12 mouse cellular contexts compared by ENCODE assay signal in genomic region chr3:27736180-27736579, GRCm38 (mm10). TPM values are rescaled to one million over a fixed set of nuclear protein-coding genes. Genes with fewer than 3 reads are reported as not detected.
DNase-seq lines count a peak whose midpoint lies in the region; ATAC-seq lines count a peak whose summit lies in the region.
"Had no signal": no experiment of that assay in that cellular context is flagged by ENCODE, and none has a peak within 500 bp of the region (broad histone marks: within the 10 kb centered on the region; RNA-seq: fewer than 3 reads in every experiment).

No protein-coding gene starts in this region.

- peak overlapping the region; percentile 44 for H3K4me2 ChIP-seq in heart, embryonic 12.5 days

- H3K27me3 ChIP-seq in heart, embryonic 12.5 days (replicated peaks), result no peaks in the 10 kb centered on the region
- no peaks in the 10 kb centered on the region for H3K27me3 ChIP-seq in limb, embryonic 10.5 days (ENCODE audit: low read depth, poor library complexity, severe bottlenecking)
- H3K27me3 ChIP-seq: megakaryocyte, embryonic 14.5 days had no signal

- H3K4me3 ChIP-seq in heart, embryonic 12.5 days, result no peak overlapping the region
- no peak overlapping the region for H3K4me3 ChIP-seq in limb, embryonic 10.5 days

- H3K27ac ChIP-seq in heart, embryonic 12.5 days (ENCODE audit: poor library complexity, severe bottlenecking), result no peak overlapping the region
- no peak overlapping the region for H3K27ac ChIP-seq in limb, embryonic 10.5 days

- no peak for ATAC-seq in heart, embryonic 12.5 days (ENCODE audit: insufficient number of reproducible peaks, low FRiP score)

- no peaks in the 10 kb centered on the region for H3K9me3 ChIP-seq in heart, embryonic 12.5 days (replicated peaks)
- no peaks in the 10 kb centered on the region for H3K9me3 ChIP-seq in limb, embryonic 10.5 days (replicated peaks)

- H3K4me1 ChIP-seq in heart, embryonic 12.5 days (replicated peaks), result peaks cover 6% of the 10 kb centered on the region
- H3K4me1 ChIP-seq in limb, embryonic 10.5 days, result peaks cover 3% of the 10 kb centered on the region
- H3K4me1 ChIP-seq: megakaryocyte, embryonic 14.5 days had no signal

- no peak for DNase-seq in heart, postnatal 4 days
- DNase-seq in right cerebral cortex, postnatal 4 days, result peak; percentile 9
- DNase-seq in right cerebral cortex, postnatal 10 days (ENCODE audit: low spot score in 2 of 2), result no peak
- DNase-seq in limb, embryonic 10.5 days (ENCODE audit: low spot score), result peak; percentile 43
- DNase-seq in layer of hippocampus, adult 8-10 months (ENCODE audit: low spot score in 2 of 2), result no peak
- no peak for DNase-seq in spleen, postnatal 10 days (ENCODE audit: low spot score in 2 of 2)
- no peak for DNase-seq in adrenal gland, adult 2 months
- DNase-seq: B cell, adult 2 months; cerebellum, adult 11-12 months; gastrocnemius, postnatal 10 days had no signal

- WGBS in heart, embryonic 12.5 days, result 28% methylated on average over 9 of the region's 9 CpGs
- 31% methylated on average over 9 of the region's 9 CpGs for WGBS in limb, embryonic 10.5 days

- H3K9ac ChIP-seq in heart, embryonic 12.5 days, result no peak overlapping the region

- H3K36me3 ChIP-seq in heart, embryonic 12.5 days, result no peaks in the 10 kb centered on the region
- no peaks in the 10 kb centered on the region for H3K36me3 ChIP-seq in limb, embryonic 10.5 days

RNA-seq across cellular contexts. Expression of gene Fndc3b, which starts 25.1 kb away (rescaled TPM):
- 36.8 and 43.6 TPM in 2 replicates for polyA plus RNA-seq in heart, embryonic 12.5 days (2016; fragmentation: Nextera tagmentation; extraction: Ambion mirVana)
- total RNA-seq in heart, postnatal 4 days (2021), result 10 to 100 TPM; 83.4 to 89.7 TPM
- polyA plus RNA-seq in limb, embryonic 10.5 days (2016; fragmentation: Nextera tagmentation; extraction: Ambion mirVana), result 8.5 and 9.7 TPM in 2 replicates
- 10 to 100 TPM; 17.7 to 23.4 (median 21.2) TPM for total RNA-seq in layer of hippocampus, adult 8-10 months (2022)
- 100 to 1,000 TPM in 1 of 2 experiments, 10 to 100 TPM in 1; 88.9 to 120 TPM for total RNA-seq in adrenal gland, adult 2 months (2021)
- polyA plus RNA-seq in adrenal gland, adult 2 months (2012; rRNA removed), result 15.5 and 27.9 TPM in 2 replicates

Comparison
In these comparisons a context has a peak if more than half of its experiments do, and no peak if none do; other contexts are left out.
1. DNase-seq: peak in right cerebral cortex, postnatal 4 days (single experiment) and limb, embryonic 10.5 days (single experiment); none in heart, postnatal 4 days (single experiment), right cerebral cortex, postnatal 10 days (0 of 2), layer of hippocampus, adult 8-10 months (0 of 2), spleen, postnatal 10 days (0 of 2) and adrenal gland, adult 2 months (single experiment).